Mouse (Mus musculus) heart, embryonic 15.5 days (tissue): ENCODE results near the gene Poglut1. TPM values are rescaled to one million over a fixed set of nuclear protein-coding genes. Genes with fewer than 3 reads are reported as not detected.

Experiments
- ATAC-seq: fragments of 200-750 bp; cut with Nextera tagmentation; replicated peaks from 2 replicates; pipeline ENCODE4 v1.8.0; 2017; ENCODE audit warnings: low read depth, moderate TSS enrichment; ENCODE audit not compliant: insufficient number of reproducible peaks, insufficient read depth, low FRiP score
- H3K27ac ChIP-seq: fragments of 300-500 bp; sonication (generic); 2 replicates; pipeline ENCODE4 v1.5.1; 2015; ENCODE audit warnings: mild to moderate bottlenecking, inconsistent platforms
- H3K27me3 ChIP-seq: fragments of 300-500 bp; sonication (generic); 2 replicates; pipeline ENCODE4 v1.6.1; 2015; ENCODE audit warnings: inconsistent platforms
- H3K36me3 ChIP-seq: fragments of 300-500 bp; sonication (generic); 2 replicates; pipeline ENCODE4 v1.6.1; 2015; ENCODE audit warnings: mild to moderate bottlenecking, inconsistent platforms
- H3K4me1 ChIP-seq: fragments of 300-500 bp; sonication (generic); replicated peaks from 2 replicates; pipeline ENCODE4 v1.6.1; 2015; ENCODE audit warnings: inconsistent platforms
- H3K4me2 ChIP-seq: fragments of 300-500 bp; sonication (generic); 2 replicates; pipeline ENCODE4 v1.6.1; 2015; ENCODE audit warnings: inconsistent platforms, mild to moderate bottlenecking, moderate library complexity
- H3K4me3 ChIP-seq: fragments of 300-500 bp; sonication (generic); 2 replicates; pipeline ENCODE4 v1.5.1; 2015; ENCODE audit warnings: mild to moderate bottlenecking, inconsistent platforms
- H3K9ac ChIP-seq: fragments of 300-500 bp; sonication (generic); 2 replicates; pipeline ENCODE4 v1.6.1; 2015; ENCODE audit warnings: mild to moderate bottlenecking, inconsistent platforms
- H3K9me3 ChIP-seq: fragments of 300-500 bp; sonication (generic); replicated peaks from 2 replicates; pipeline ENCODE4 v1.6.1; 2016; ENCODE audit warnings: inconsistent platforms
- WGBS: fragments of 180-500 bp; shearing (Covaris S2); methylation state at CpG from one replicate; pipeline ENCODE4 v1.1.7; 2015; ENCODE audit warnings: mixed read lengths; 5-methylcytosine and 5-hydroxymethylcytosine counted together
- polyA plus RNA-seq: library from polyadenylated mRNA; unstranded; fragments of >200 nt; fragmentation: Nextera tagmentation; extraction: Ambion mirVana; gene quantifications from 2 replicates; pipeline ENCODE4 v1.2.1, GENCODE M21; 2015

Poglut1 gene
- 24.0 and 29.9 TPM in 2 replicates for polyA plus RNA-seq

DNA sequence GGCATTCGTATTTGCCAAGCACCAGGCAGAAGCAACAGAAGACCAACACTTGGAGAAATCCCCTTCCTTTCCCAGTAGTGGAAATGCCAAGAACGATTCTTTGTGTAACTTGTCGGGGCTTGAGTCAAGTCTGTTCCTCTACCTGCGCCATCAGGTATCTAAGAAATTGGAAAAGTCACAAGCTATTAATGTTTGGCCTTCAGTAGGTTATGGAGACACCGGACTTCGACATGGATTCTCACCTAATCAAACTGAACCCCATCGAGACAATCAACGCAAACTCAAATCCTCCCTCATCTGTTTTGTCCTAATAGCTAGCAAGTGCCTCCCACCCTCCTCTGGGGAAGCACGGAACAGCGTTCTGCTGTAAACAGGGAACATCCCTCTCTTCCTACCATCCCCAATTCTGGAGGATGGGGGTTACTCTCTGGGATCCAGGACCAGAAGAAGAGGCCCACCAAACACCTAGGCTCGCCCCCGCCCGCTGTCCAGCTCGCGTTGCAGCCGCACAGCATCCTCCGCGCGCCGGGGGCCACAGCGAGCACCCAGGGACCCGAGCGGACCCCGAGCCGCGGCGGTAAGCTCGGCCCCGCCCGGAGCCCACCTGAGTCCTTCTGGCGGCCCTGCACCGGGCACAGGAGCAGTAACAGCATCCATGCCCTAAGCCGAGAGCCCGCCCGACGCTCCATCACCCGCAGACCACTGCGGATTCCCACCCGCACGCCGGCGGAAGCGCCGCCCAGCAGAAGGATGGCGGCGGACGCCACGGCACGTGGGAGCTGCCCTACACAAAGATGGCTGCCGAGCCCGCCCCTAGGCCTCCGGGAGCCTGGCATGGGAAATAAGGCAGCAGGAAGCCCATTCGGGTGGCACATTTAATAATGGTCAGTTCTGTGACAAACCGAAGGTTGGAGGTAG is at the start of gene Poglut1:
Gene Poglut1, minus strand, starts transcription at position 780 of the 918 bp plus-strand sequence.
- 2% methylated on average over 54 of the region's 54 CpGs for WGBS
- Histone ChIP-seq H3K27me3 (peaks cover 8% of the 10 kb centered on the region; the same call in 1 of the 2 replicates), H3K4me2 (peak within 1 kb of the TSS; percentile 89), H3K4me1 (peaks cover 18% of the 10 kb centered on the region), H3K36me3 (peaks cover 11% of the 10 kb centered on the region; the same call in 1 of the 2 replicates), H3K9me3 (no peaks in the 10 kb centered on the region), H3K27ac (no peak within 1 kb of the TSS), H3K4me3 (peak within 1 kb of the TSS; percentile 75), H3K9ac (peak within 1 kb of the TSS; percentile 73)
- peak; percentile 84 for ATAC-seq

DNA sequence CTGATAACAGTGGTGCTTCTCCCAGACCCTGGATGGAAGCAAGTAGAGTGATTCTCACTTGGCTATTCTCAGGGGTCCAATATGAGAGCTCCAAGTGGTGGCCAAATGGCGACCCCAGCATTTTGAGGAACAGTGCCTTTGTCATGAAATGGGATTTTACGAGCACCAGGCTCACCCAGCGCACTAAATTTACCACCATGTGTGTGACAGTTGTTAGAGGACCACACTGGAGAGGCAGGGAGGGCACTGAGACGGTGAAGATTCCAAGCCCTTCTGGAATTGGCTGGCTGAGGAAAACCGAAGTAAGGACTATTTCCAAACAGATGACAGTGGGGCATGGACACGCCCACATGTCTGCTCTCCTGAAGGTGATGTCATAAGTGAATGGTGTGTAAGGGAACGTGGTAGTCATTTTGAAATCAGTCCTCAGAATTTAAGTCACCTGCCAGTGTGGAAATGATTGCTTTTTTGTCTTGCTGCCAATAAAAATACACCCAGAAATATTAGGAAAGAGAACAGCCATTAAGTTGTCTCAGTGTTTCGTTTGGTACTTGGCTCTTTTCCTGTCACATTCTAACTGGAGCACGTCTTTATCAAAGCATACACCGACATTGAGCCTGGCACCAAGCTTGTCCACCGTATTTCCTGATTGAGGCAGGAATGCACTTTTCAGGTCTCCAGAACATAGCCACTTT is 49.1 kb upstream of the Poglut1 start:
- no peak overlapping the region for H3K4me3 ChIP-seq
- H3K36me3 ChIP-seq, result peaks cover 58% of the 10 kb centered on the region
- ATAC-seq, result no peak
- H3K4me1 ChIP-seq, result no peaks in the 10 kb centered on the region
- no peak overlapping the region for H3K4me2 ChIP-seq
- H3K9me3 ChIP-seq, result no peaks in the 10 kb centered on the region
- 0 out of 2 replicates have a peak overlapping the region, but pooled peaks have one; percentile 2 for H3K27ac ChIP-seq
- no peaks in the 10 kb centered on the region for H3K27me3 ChIP-seq
- no peak overlapping the region for H3K9ac ChIP-seq
- 53% methylated on average over 11 of the region's 11 CpGs for WGBS

DNA sequence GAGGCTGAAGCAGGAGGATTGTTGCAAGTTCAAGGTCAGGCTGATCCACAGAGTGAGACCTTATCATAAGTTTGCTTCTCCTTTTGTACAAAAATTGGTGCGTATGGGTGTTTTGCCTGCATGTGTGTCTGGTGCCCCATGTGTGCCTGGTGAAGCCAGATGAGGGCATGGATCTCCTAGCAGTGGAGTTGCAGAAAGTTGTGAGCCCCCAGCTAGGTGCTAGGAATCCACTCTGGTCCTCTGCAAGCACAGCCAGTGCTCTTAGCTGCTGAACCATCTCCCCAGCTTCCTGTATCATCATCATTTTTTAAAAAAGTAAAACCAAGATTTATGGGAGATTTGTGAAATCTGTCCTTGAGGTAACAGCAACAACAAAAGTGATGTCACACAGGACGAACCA is 46.6 kb upstream of the Poglut1 start:
- no peak overlapping the region for H3K4me2 ChIP-seq
- H3K9me3 ChIP-seq, result no peaks in the 10 kb centered on the region
- H3K27ac ChIP-seq, result no peak overlapping the region
- H3K4me1 ChIP-seq, result no peaks in the 10 kb centered on the region
- 83% methylated on average over 2 of the region's 2 CpGs for WGBS
- H3K36me3 ChIP-seq, result peaks cover 40% of the 10 kb centered on the region
- no peak for ATAC-seq
- H3K9ac ChIP-seq, result no peak overlapping the region
- no peak overlapping the region for H3K4me3 ChIP-seq
- no peaks in the 10 kb centered on the region for H3K27me3 ChIP-seq

DNA sequence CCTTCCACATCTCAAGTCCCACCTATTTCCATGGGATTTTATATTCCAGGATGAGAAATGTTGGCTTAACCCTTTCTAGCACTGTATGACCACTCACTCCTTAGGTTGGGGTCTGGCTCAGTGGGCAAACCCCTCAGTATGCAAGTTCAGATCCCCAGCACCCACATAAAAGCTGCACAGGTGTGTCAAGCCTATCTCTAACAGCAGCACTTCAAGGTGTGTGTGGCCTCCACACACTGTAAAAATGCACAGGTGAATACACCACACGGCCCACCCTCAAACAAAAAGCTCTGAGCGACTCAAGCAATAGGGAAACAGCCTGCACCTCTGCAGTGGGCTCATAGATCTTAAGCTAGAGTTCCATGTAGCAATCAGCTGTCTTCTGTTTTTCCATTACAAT is 46.0 kb upstream of the Poglut1 start:
- H3K27ac ChIP-seq, result no peak overlapping the region
- peaks cover 40% of the 10 kb centered on the region for H3K36me3 ChIP-seq
- WGBS, result 87% methylated on average over 2 of the region's 2 CpGs
- no peak overlapping the region for H3K4me2 ChIP-seq
- H3K9me3 ChIP-seq, result no peaks in the 10 kb centered on the region
- H3K9ac ChIP-seq, result no peak overlapping the region
- ATAC-seq, result no peak
- no peak overlapping the region for H3K4me3 ChIP-seq
- H3K4me1 ChIP-seq, result no peaks in the 10 kb centered on the region
- no peaks in the 10 kb centered on the region for H3K27me3 ChIP-seq

DNA sequence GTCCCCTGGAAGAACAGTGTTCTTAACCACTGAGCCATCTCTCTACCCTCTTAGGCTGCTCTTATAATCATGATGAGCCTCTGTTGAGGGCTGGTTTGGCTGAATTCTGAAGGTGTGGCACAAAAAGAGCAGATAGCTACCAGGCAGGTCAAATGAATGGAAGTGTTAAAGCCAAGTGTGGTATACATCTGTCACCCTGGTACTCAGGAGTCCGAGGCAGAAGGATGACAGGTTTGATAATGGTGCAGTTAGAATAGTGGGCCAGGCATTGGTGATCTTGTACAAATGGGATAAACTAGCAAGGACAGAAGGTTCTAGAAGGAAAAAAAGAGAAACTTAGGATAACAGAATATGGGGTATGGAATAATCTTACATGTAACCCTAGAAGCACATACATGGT is 44.4 kb upstream of the Poglut1 start:
- H3K36me3 ChIP-seq, result peaks cover 24% of the 10 kb centered on the region

DNA sequence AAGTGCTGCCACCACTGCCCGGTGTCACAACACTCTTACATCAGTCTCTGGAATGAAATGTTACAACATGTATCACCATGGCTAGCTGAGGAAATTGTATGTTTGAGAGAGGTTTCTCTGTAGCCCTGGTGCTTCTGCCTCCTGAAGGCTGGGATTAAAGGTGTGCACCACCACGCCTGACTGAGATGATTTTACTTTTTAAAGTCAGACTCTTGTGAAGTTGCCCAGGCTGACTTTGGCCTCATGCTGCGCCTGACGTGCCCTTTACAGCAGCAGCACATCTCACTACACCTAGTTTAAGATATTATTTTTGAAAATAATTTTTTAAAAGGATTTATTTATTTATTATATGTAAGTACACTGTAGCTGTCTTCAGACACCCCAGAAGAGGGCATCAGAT is 42.9 kb upstream of the Poglut1 start:
- Histone ChIP-seq H3K36me3 (peaks cover 19% of the 10 kb centered on the region), H3K4me2 (no peak overlapping the region), H3K4me1 (no peaks in the 10 kb centered on the region), H3K4me3 (no peak overlapping the region), H3K27ac (no peak overlapping the region), H3K27me3 (no peaks in the 10 kb centered on the region), H3K9ac (no peak overlapping the region), H3K9me3 (no peaks in the 10 kb centered on the region)
- ATAC-seq, result no peak
- WGBS, result 93% methylated on average over 4 of the region's 4 CpGs

More for the DNA sequence above, 44.4 kb upstream of the Poglut1 start:
- Histone ChIP-seq H3K4me2 (no peak overlapping the region), H3K4me3 (no peak overlapping the region), H3K27ac (no peak overlapping the region), H3K9ac (no peak overlapping the region), H3K27me3 (no peaks in the 10 kb centered on the region), H3K9me3 (no peaks in the 10 kb centered on the region), H3K4me1 (no peaks in the 10 kb centered on the region)
- WGBS, result 48% methylated on average over 1 of the region's 1 CpGs
- ATAC-seq, result no peak

DNA sequence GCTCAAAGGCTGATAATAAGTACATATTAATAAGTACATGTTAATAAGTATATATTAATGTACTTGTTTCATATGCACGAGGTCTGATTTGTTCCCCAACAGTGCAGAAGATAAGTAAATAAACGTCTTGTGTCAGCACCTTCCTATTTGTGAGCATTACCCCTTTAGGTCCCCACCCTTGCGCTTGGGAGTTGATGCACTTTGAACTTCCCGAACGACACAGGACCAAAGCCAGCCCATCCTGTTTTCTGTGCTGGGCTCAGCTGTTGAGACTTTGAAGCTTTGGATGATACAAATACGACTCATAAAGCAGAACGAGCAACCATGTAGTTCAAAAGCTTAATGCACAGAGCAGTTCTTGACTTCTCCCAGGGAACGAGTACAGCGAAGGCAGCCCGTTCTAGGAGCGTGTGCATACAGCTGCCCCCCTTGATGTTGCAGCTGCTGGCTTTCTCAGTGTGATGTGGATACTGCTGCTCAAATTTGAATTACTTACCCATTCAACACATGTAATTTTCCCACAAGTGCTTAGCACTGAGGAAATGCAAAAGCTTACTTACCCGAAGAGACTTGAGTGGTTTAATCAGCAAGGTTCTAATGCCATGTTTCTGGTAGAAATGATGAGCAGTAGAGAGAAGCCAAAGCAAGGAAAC is 42.1 kb upstream of the Poglut1 start:
- H3K4me3 ChIP-seq, result no peak overlapping the region
- H3K9ac ChIP-seq, result no peak overlapping the region
- no peak for ATAC-seq
- H3K9me3 ChIP-seq, result no peaks in the 10 kb centered on the region
- H3K36me3 ChIP-seq, result peaks cover 26% of the 10 kb centered on the region; the same call in 1 of the 2 replicates
- WGBS, result 77% methylated on average over 12 of the region's 12 CpGs
- no peaks in the 10 kb centered on the region for H3K4me1 ChIP-seq
- H3K4me2 ChIP-seq, result no peak overlapping the region
- no peaks in the 10 kb centered on the region for H3K27me3 ChIP-seq
- no peak overlapping the region for H3K27ac ChIP-seq

DNA sequence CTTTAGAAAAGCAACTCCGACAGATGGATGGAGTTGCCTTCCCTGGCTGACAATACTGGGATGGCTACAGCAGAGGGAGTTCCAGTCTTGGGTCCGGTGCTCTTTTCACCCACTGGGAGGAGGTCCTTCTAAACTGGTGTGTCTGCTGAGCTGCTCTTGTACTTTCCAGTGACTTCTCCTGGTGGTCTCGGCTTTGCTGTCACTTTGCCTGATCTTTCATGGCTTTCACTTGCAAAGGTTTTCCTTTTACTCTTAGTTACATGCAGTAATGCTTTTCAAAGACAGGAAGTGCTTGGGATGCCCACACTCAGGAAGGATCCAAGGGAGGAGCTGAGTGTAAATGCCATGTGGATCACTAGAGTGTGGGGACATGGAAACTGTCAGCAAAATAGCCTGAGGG is 41.4 kb upstream of the Poglut1 start:
- Histone ChIP-seq H3K9me3 (no peaks in the 10 kb centered on the region), H3K9ac (no peak overlapping the region), H3K4me3 (no peak overlapping the region), H3K27me3 (no peaks in the 10 kb centered on the region), H3K27ac (no peak overlapping the region), H3K36me3 (peaks cover 30% of the 10 kb centered on the region), H3K4me1 (no peaks in the 10 kb centered on the region), H3K4me2 (no peak overlapping the region)
- no peak for ATAC-seq
- WGBS, result 56% methylated on average over 3 of the region's 3 CpGs

DNA sequence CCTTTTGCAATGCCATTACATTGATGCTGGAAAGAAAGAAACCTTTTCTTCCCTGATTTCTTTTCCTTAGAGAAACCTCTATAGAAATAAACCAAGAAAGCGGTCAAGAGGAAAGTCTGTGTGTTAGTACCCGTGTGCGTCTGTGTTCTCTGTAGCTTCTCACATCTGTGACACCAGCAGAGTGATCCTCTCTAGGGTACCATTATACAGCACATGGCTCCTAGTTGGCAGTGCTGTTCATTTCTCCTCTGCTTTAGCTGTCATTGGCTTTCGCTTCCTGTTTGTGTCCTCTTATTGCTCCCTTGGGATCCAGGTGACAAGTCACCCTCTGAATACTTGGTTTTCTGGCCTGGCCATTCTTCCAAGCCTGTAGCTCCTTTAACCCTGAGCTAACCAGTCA is 37.5 kb upstream of the Poglut1 start:
- no peak for ATAC-seq
- H3K9ac ChIP-seq, result no peak overlapping the region
- H3K4me2 ChIP-seq, result no peak overlapping the region
- no peaks in the 10 kb centered on the region for H3K4me1 ChIP-seq
- H3K9me3 ChIP-seq, result no peaks in the 10 kb centered on the region
- H3K4me3 ChIP-seq, result no peak overlapping the region
- no peak overlapping the region for H3K27ac ChIP-seq
- H3K27me3 ChIP-seq, result no peaks in the 10 kb centered on the region
- WGBS, result 90% methylated on average over 4 of the region's 4 CpGs
- peaks cover 67% of the 10 kb centered on the region for H3K36me3 ChIP-seq

DNA sequence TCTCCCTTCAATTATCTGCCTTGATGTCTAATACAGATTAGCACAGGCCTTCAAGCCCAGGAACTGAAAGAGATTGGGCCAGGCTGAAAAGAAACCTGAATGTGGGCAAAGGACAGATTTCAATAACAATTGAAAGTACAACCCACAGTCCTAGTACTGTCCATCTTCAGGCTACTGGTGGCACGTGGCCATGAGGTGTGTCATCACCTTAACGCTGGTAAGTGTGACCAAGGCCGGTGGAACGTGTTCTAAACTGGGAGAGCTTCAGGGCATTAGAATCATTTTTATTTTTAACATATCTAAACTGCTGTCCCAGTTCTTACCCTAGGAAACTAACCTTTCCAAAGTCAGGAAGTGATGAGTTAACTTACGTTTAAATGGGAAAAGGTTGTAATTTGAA is 37.1 kb upstream of the Poglut1 start:
- peaks cover 70% of the 10 kb centered on the region for H3K36me3 ChIP-seq
- H3K27me3 ChIP-seq, result no peaks in the 10 kb centered on the region
- no peak overlapping the region for H3K9ac ChIP-seq
- H3K4me2 ChIP-seq, result no peak overlapping the region
- WGBS, result 56% methylated on average over 5 of the region's 5 CpGs
- no peak overlapping the region for H3K27ac ChIP-seq
- no peaks in the 10 kb centered on the region for H3K9me3 ChIP-seq
- ATAC-seq, result no peak
- H3K4me3 ChIP-seq, result no peak overlapping the region
- no peaks in the 10 kb centered on the region for H3K4me1 ChIP-seq

DNA sequence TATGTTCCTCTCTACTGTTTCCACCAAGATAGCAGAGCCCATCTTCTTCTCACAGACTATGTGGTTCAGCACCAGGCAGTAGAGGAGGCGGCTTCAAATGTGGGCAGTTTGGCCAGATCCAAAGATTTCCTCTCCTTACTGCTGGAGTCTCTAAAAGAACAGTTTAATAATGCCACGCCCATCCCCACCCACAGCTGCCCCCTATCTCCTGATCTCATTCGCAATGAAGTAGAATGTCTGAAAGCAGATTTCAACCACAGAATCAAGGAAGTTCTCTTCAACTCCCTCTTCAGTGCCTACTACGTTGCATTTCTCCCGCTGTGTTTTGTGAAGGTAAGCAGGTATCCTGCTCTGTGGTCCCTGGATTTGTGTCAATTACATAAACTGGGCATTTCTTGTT is 35.1 kb upstream of the Poglut1 start:
- no peaks in the 10 kb centered on the region for H3K9me3 ChIP-seq
- no peaks in the 10 kb centered on the region for H3K27me3 ChIP-seq
- WGBS, result 86% methylated on average over 5 of the region's 5 CpGs
- peaks cover 73% of the 10 kb centered on the region for H3K36me3 ChIP-seq
- no peak overlapping the region for H3K4me3 ChIP-seq
- ATAC-seq, result no peak
- H3K9ac ChIP-seq, result no peak overlapping the region
- no peaks in the 10 kb centered on the region for H3K4me1 ChIP-seq
- no peak overlapping the region for H3K4me2 ChIP-seq
- H3K27ac ChIP-seq, result no peak overlapping the region
